Mouse (Mus musculus) thymus, adult 2 months (tissue): ENCODE measurements at regions not wholly inside any gene's neighbourhood (a gene's known extent, or its start where the extent isn't known, plus 50 kb on each side); places are given as distances from the start of the nearest gene placed in this dataset.

Experiments used
- CTCF ChIP-seq: fragments of 200-500 bp; IDR thresholded peaks from 2 replicates; pipeline ENCODE4 v1.5.1; 2012; ENCODE audit warnings: mild to moderate bottlenecking, control low read depth, low read length, moderate library complexity, borderline replicate concordance; ENCODE audit not compliant: control insufficient read depth, poor library complexity, insufficient read depth; ENCODE audit errors: extremely low read depth
- POLR2A ChIP-seq: fragments of 200-500 bp; IDR thresholded peaks from 2 replicates; pipeline ENCODE4 v1.6.1; 2012; ENCODE audit warnings: mild to moderate bottlenecking, low read length, control low read depth, moderate library complexity; ENCODE audit not compliant: control insufficient read depth, poor library complexity, insufficient read depth; ENCODE audit errors: extremely low read depth

- TF ChIP-seq CTCF (no peak), POLR2A (no peak)
These were observed 90.2 kb upstream of the Ufm1 start for GRCm38 (mm10) chr3:53953801-53954200.
